Mouse (Mus musculus) G1E (cell line): ENCODE data around the gene Rnf152. TPM values are rescaled to one million over a fixed set of nuclear protein-coding genes. Genes with fewer than 3 reads are reported as not detected.

ENCODE experiments used
- ATAC-seq: 2 replicates; pipeline ENCODE4 v1.8.0; 2016; ENCODE audit warnings: mild to moderate bottlenecking; ENCODE audit not compliant: insufficient number of reproducible peaks, poor library complexity, low FRiP score, severe bottlenecking; ENCODE audit errors: extremely low read depth
- DNase-seq: peaks from one replicate; pipeline ENCODE4 v3.0.0; 2012; ENCODE audit warnings: low spot score
- H3K27me3 ChIP-seq: 2 replicates; pipeline ENCODE4 v1.6.1; 2012; ENCODE audit warnings: mild to moderate bottlenecking, low read length, inconsistent platforms; ENCODE audit not compliant: insufficient read depth
- H3K36me3 ChIP-seq: replicated peaks from 2 replicates; pipeline ENCODE3; 2012; ENCODE audit warnings: mild to moderate bottlenecking, inconsistent platforms
- H3K4me1 ChIP-seq: 2 replicates; pipeline ENCODE4 v1.6.1; 2012; ENCODE audit warnings: low read depth, low read length, inconsistent platforms, mixed read lengths; ENCODE audit not compliant: insufficient read depth
- H3K4me3 ChIP-seq: 2 replicates; pipeline ENCODE4 v1.5.1; 2012; ENCODE audit warnings: low read depth, mild to moderate bottlenecking, inconsistent platforms, low read length, moderate library complexity, mixed read lengths
- H3K9me3 ChIP-seq: replicated peaks from 2 replicates; pipeline ENCODE4 v1.6.1; 2012; ENCODE audit warnings: inconsistent platforms
- CTCF ChIP-seq: IDR thresholded peaks from 2 replicates; pipeline ENCODE4 v1.5.1; 2012; ENCODE audit warnings: low read depth, low read length, inconsistent platforms, mixed read lengths
- GATA1 ChIP-seq: IDR thresholded peaks from 2 replicates; pipeline ENCODE4 v1.6.1; 2012; ENCODE audit warnings: borderline replicate concordance, low read length, inconsistent platforms, mixed read lengths
- GATA2 ChIP-seq: IDR thresholded peaks from 2 replicates; pipeline ENCODE4 v1.6.1; 2012; ENCODE audit warnings: low read depth, low read length, inconsistent platforms, borderline replicate concordance
- POLR2AphosphoS5 ChIP-seq: IDR thresholded peaks from 2 replicates; pipeline ENCODE4 v1.6.1; 2012; ENCODE audit warnings: low read depth, low read length, inconsistent platforms; ENCODE audit not compliant: insufficient replicate concordance
- TAL1 ChIP-seq: conservative IDR thresholded peaks from 2 replicates; pipeline ENCODE4 v1.6.1; 2012; ENCODE audit warnings: low read depth, low read length, inconsistent platforms, mixed read lengths
- polyA plus RNA-seq: library from polyadenylated mRNA; stranded (reverse); fragments of >175 nt; gene quantifications from 2 replicates; pipeline ENCODE4 v1.2.3, GENCODE M21; 2012
- total RNA-seq, 2 experiments: library from RNA; stranded (forward) in 1 of 2; stranded (reverse) in 1 of 2; fragments of 200-1000 nt in 1 of 2; fragments of >200 nt in 1 of 2; fragmentation: Nextera tagmentation in 1 of 2; gene quantifications; 2 replicates each; pipeline ENCODE4 v1.2.3; 2014 to 2017

Gene Rnf152
- total and polyA plus RNA-seq, 3 experiments: 0.11 TPM; not detected in 2

DNA sequence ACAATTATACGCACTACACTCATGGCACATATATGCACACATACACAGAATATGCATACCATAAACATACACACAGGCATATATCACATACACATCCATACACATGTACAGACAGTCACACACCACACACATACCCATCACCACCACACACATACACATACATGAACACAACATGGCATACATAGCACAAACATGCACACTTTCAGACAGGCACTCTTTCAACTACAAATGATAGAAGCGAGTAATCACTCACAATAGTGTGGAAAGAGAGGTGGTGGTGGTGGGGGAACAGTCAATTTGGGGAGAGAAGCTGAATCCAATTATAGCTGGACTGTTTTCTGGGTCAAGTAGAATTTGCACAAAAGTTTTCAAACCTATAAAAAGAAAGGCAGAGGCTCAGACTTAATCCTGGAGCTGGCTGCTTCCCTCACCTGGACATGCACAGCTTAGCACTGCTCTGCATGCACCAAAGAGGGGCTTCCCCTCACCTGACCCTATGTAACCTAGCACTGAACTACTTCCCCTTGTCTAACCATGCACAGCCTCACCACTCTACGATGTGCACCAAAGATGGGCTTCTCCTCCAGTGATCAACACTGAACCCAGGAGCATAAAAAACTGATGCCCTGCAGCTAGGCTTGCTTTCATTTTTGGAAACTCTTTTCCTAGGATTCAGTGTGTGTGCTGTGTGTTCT lies 81.9 kb downstream of the Rnf152 start:
- Histone ChIP-seq H3K9me3 (peaks cover 25% of the 10 kb centered on the region), H3K27me3 (no peaks in the 10 kb centered on the region), H3K4me3 (no peak overlapping the region), H3K4me1 (no peaks in the 10 kb centered on the region), H3K36me3 (no peaks in the 10 kb centered on the region)
- ATAC-seq: no peak
- TF ChIP-seq CTCF (no peak), POLR2AphosphoS5 (no peak), GATA1 (no peak), GATA2 (no peak), TAL1 (no peak)
- no peak for DNase-seq

DNA sequence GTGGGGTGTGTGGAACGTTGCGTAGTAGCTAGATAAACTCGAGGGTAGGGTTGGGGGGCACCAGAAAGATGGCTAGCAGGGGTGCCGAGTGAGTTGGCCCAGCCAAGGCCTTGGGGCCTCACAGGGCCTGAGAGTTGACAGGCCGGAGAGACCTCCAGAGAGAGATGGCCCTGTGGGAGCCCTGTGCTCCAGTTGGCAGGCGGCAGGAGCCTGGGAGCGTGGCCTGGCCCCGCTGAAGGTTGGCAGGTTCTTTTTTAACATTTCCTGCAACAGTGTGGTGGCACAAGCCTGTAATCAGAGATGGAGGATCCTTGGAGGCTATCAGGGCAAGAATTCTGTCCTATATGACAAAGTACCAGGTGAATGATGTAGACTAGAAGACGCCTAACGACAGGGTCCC lies 85.4 kb downstream of the Rnf152 start:
- TF ChIP-seq GATA2 (no peak), GATA1 (no peak), TAL1 (no peak), CTCF (no peak), POLR2AphosphoS5 (no peak)
- no peak for ATAC-seq
- Histone ChIP-seq H3K4me3 (no peak overlapping the region), H3K4me1 (no peaks in the 10 kb centered on the region), H3K27me3 (no peaks in the 10 kb centered on the region), H3K9me3 (peaks cover 20% of the 10 kb centered on the region), H3K36me3 (no peaks in the 10 kb centered on the region)
- DNase-seq: no peak

DNA sequence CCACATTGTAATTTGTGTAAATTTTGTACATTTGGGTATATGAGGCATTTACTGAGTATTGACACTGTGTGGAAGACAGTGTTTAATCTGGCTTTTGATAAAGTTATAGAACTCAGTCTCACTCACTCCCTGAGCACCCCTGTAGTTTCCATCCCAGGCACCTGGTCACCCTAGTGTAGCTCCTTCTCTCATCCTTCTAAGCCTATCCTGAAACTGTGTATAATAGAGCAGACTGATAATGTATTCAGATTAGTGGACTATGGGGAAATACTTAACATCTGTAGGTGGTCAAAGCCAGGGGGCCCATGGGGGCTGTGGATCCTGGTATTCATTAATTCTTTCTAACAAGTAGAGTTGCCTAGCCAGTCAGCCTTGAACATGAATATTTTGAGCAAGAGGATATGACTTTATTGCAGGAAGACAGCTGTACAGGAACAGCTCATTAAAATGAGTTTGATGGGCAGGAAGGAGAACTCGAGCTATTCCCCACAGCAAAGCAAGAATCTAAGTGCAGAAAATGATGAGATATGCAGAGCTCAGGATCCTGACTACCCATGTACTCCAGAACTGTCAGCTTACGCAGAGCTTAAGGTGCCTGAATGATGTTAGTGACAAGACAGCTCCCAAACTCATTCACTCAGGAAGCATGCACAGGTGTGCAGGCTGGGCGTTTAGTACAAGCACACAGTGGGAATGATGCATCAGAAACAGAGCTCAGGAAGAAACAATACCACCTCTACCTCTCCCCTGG lies 93.1 kb downstream of the Rnf152 start:
- DNase-seq (no peak), ATAC-seq (no peak)
- Histone ChIP-seq H3K27me3 (no peaks in the 10 kb centered on the region), H3K36me3 (no peaks in the 10 kb centered on the region), H3K4me3 (no peak overlapping the region), H3K4me1 (no peaks in the 10 kb centered on the region), H3K9me3 (peaks cover 9% of the 10 kb centered on the region)
- TF ChIP-seq GATA2 (no peak), POLR2AphosphoS5 (no peak), GATA1 (no peak), CTCF (no peak), TAL1 (no peak)

DNA sequence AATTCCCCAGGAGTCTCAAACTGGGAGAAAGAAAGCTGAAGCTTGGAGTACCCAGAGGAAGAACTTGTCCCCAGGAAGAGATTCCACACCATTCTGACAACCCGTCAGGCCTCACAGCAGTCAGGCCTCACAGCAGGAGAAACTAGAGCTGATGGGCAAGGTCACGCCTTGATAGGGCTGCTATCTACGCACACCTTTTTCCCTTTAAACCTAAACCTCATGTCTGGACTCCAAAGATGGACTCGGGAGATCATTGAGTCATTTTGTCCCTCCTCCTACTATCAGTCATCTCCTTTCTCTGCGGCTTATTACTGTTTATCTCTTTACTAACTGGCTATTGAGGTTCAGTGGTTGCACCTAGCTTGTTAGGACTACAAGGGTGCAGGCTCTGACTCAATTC lies 96.3 kb downstream of the Rnf152 start:
- DNase-seq: no peak
- Histone ChIP-seq H3K4me1 (no peaks in the 10 kb centered on the region), H3K27me3 (no peaks in the 10 kb centered on the region), H3K36me3 (no peaks in the 10 kb centered on the region), H3K4me3 (no peak overlapping the region), H3K9me3 (peaks cover 9% of the 10 kb centered on the region)
- ATAC-seq: no peak
- TF ChIP-seq POLR2AphosphoS5 (no peak), CTCF (no peak), TAL1 (no peak), GATA2 (no peak)

DNA sequence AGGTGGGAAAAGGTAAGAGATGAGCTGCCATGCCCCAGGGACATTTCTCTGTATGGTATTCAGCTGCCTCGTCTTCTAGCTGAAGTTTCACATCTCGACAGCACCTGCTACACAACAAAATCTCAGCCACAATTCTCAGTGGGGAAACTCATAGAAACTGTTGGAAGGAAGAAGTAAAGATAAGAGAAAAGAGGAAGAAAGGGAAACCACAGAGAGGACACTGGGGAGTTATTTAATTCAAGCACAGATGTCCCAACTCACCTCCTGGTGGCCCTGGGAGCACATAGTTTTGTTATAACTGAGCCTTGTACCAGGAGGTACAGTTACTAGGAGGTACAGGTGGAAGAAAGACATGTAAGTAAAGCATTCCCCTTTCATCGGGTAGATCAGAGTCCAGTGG lies 99.3 kb downstream of the Rnf152 start:
- no peak for DNase-seq
- TF ChIP-seq TAL1: no peak
- TF ChIP-seq GATA1: no peak
- no peak for TF ChIP-seq POLR2AphosphoS5
- TF ChIP-seq GATA2: no peak
- no peak for TF ChIP-seq CTCF
- ATAC-seq: no peak
- H3K36me3 ChIP-seq: no peaks in the 10 kb centered on the region
- no peaks in the 10 kb centered on the region for H3K4me1 ChIP-seq
- no peak overlapping the region for H3K4me3 ChIP-seq
- H3K27me3 ChIP-seq: no peaks in the 10 kb centered on the region
- peaks cover 3% of the 10 kb centered on the region for H3K9me3 ChIP-seq

DNA sequence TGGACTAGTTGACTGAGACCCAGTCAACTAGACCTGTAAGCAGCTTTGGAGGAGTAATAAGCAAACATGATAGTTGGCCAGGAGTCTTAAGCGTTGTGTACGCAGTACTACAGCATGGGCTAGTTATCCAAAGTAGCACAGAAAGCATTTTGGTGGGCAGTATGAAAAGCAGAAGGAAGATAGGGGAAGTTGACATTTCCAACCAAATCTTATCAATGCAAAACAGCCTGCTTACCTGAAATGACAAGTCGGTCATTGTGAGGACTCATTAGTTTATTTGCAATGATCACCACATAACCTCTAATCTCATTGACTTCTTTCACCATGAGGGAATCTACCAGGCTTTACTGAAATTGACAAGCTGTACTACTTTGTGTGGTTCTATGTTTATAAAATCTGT lies 107.3 kb downstream of the Rnf152 start:
- Histone ChIP-seq H3K9me3 (peaks cover 9% of the 10 kb centered on the region), H3K36me3 (no peaks in the 10 kb centered on the region), H3K27me3 (no peaks in the 10 kb centered on the region), H3K4me1 (no peaks in the 10 kb centered on the region), H3K4me3 (no peak overlapping the region)
- TF ChIP-seq GATA2: no peak
- TF ChIP-seq POLR2AphosphoS5: no peak
- no peak for TF ChIP-seq TAL1
- TF ChIP-seq CTCF: no peak
- no peak for TF ChIP-seq GATA1
- DNase-seq: no peak
- no peak for ATAC-seq
